Mouse (Mus musculus): ENCODE results near the gene Gpx4.
"Not testable (repeated sequence)": the region's sequence is repeated elsewhere in the genome, so short reads cannot be mapped to it uniquely, and the experiment has no call there.

Gene Gpx4

DNA sequence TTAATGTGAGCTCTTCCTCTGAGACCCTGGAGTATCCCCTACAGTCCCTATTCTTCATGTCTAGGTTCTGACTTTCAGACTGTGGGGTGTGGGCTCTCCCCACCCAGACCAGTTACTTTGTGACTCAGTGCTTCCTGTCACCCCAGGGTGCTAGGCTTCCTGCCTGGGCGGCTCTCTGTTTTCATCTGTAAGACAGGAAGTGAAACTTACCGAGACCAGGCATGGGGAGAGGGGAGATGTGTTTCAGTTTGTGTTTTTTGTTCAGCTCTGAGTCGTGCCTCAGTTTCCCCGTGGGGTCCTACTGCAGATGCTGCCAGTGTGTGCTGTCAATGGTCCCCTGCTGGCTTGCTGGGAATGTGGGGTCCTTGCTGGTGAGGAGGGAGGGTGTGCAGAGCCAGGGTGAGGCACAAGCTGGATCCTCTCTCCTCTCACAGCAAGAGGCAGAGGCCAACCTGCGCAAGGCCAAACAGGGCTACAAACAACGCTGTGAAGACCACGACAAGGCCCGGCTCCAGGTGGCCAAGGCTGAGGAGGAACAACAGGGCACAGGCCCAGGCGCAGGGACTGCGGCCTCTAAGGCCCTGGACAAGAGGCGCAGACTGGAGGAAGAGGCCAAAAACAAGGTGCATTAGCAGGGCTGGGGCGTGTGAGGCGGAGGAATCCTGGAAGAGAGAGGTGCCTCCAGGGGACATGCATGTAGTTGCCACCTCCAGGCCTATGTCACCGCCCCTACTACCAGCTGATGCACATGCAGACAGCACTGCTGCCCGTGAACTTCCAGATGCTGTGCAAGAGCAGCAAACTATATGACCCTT, 22.5 kb upstream of the Gpx4 start:
- peak; percentile 61 for DNase-seq

- no peak for DNase-seq
Measured at GRCm38 (mm10) chr10:80025044-80025347, 22.0 kb upstream of the Gpx4 start.

DNA sequence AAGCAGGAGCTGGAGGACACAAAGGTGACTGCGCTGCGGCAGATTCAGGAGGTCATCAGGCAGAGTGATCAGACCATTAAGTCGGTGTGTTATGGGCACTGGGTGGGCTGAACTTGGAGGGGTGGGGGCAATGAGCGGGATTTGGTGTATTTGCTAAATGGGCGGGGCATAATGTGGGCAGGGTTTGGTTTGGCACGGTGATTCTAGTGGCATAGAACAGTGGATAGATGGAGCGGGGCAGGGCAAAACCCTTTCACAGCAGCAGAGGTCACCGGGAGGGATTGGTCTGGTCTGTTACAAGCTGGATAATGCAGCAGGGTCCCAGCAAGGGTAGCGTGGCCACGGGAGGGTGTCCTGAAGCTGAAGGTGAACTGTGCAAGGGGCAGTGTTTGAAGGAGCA, 21.5 kb upstream of the Gpx4 start:
- DNase-seq: no peak

GRCm38 (mm10) chr10:80025889-80026288, 21.1 kb upstream of the Gpx4 start:
- no peak for DNase-seq

GRCm38 (mm10) chr10:80027681-80028520, 19.1 kb upstream of the Gpx4 start:
- DNase-seq: no peak

GRCm38 (mm10) chr10:80028521-80028846, 18.5 kb upstream of the Gpx4 start:
- no peak for DNase-seq

- no peak for DNase-seq
Measured at GRCm38 (mm10) chr10:80030191-80030590, 16.8 kb upstream of the Gpx4 start.

- DNase-seq: no peak
Measured at GRCm38 (mm10) chr10:80030736-80031135, 16.2 kb upstream of the Gpx4 start.

- DNase-seq: peak; percentile 80
Measured at GRCm38 (mm10) chr10:80032799-80033480, 14.0 kb upstream of the Gpx4 start.

GRCm38 (mm10) chr10:80033511-80034391, 13.2 kb upstream of the Gpx4 start:
- no peak for DNase-seq

GRCm38 (mm10) chr10:80035148-80035547, 11.8 kb upstream of the Gpx4 start:
- no peak for DNase-seq

DNA sequence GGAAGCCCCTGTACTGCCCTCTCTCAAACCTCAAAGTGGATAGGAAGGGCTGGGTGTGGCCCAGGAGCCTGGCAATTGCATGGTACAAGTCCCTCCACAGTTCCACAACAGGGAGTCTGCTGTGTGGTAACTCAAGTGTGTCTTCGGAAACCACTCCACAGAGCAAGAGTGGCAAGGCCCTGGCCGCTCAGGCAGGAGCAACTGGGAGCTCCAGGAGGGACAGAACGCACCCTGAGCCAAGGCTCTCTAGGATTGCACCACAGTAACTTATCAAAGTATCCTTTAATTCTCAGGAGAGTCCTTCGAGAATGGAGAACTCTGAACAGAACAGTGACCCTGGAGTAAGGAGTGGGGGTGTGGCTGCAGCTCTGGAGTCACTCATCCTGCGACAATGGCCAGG, 11.3 kb upstream of the Gpx4 start:
- no peak for DNase-seq

DNA sequence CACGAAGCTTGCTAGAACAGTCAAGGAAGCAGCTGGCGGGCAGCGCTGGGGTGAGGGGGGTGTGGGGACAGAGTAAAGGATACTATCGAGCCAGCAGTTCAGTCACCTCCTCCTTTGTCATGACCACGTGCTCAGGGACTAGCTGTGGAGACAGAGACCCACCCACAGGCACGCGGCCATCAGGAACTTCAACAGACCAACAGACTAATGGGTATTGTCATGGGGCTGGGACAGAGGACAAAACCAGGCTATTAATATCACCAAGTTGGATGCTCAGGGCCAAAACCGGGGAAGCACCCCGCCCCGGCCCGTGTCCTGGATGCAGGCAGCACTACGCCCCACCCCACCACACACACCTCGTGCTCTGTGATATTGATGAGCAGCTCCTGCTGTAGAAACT, 10.1 kb upstream of the Gpx4 start:
- DNase-seq: no peak

DNA sequence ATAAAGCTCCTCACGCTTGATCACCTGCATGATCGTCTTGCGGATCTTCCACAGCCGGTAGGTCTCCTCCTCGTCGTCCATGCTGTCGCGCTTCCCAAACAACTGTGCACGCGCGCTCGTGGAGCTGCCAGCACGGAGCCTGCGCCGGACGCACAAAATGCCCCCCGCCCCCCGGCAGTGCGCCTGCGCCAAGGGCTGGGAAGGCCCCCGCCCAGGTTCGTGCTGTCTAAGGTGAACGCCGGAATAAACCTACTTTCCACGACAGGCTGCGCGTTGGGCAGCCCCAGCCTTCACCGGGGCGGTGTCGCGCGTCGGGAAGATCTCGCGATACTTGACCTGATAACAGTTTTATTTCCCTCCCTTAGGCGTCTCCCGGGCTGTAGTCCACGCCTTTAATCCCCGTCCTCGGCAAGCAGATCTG, 7.4 kb upstream of the Gpx4 start, which contains the start of gene Polr2e:
TSS of gene Polr2e (minus strand) at position 237 of the 421 bp plus-strand sequence.
- DNase-seq: peak; percentile 98

DNA sequence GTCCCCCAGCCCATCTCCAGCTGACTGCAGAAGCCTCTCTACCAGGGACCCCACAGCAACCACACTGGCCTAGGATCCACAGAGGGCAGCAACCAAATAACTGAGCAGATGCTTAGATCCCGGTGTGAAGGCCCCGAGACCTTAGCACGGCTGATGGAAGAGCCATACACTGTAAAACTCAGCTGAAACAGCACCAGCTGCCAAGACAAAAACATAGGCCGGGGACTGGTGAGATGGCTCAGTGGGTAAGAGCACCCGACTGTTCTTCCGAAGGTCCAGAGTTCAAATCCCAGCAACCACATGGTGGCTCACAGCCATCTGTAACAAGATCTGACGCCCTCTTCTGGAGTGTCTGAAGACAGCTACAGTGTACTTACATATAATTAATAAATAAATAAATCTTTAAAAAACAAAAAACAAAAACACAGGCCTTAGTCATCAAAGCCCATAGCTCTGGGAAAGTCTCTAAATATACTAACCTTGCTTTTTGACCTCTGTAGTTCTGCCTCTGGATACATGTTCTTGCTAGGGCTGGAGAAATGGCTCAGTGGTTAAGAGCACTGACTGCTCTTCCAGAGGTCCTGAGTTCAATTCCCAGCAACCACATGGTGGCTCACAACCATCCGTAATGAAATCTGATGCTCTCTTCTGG, 5.4 kb upstream of the Gpx4 start:
- not testable (repeated sequence) for DNase-seq

GRCm38 (mm10) chr10:80044087-80044486, 2.9 kb upstream of the Gpx4 start:
- no peak for DNase-seq

GRCm38 (mm10) chr10:80045364-80045763, 1.6 kb upstream of the Gpx4 start:
- not testable (repeated sequence) for DNase-seq

- DNase-seq: no peak
Measured at GRCm38 (mm10) chr10:80045766-80046165, 1.2 kb upstream of the Gpx4 start.

DNA sequence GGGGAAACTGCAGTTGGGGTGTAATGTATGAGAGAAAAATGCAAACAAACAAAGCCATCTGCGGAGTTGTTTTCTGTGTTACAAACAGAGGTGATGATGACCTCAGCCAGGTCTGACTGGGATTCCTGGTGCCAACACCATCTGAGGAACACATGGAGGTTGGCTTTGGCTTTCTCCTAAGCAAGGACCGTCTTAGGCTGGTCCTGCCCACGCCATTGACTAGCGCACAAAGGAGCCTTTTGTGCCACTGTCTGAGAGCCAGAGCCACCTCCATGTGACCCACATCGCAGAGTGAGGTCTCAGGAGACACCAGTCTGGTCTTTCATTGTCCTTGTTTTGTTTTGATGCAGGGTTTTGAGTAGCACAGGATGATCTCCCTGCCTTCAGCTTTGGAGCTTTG, 1.4 kb downstream of the Gpx4 start:
- DNase-seq: no peak

GRCm38 (mm10) chr10:80048834-80049233, 1.9 kb downstream of the Gpx4 start:
- no peak for DNase-seq

- DNase-seq: no peak
Measured at GRCm38 (mm10) chr10:80050244-80050643, 3.3 kb downstream of the Gpx4 start.

Data from layer of hippocampus, adult 9-11 months (tissue).